Mouse (Mus musculus): ENCODE data around the gene Brd4.
A peak's percentile ranks its signal among the peaks of the same experiment; 100 is the strongest.
"Not testable (repeated sequence)": the region's sequence is repeated elsewhere in the genome, so short reads cannot be mapped to it uniquely, and the experiment has no call there.

Brd4 gene

GRCm38 (mm10) chr17:32229256-32229655 lies 55.3 kb downstream of the Brd4 start:
- no peak for DNase-seq (ENCODE audit: low spot score in 2 of 2)

GRCm38 (mm10) chr17:32220873-32221272 lies 63.6 kb downstream of the Brd4 start:
- no peak for DNase-seq (ENCODE audit: low spot score in 2 of 2)

DNA sequence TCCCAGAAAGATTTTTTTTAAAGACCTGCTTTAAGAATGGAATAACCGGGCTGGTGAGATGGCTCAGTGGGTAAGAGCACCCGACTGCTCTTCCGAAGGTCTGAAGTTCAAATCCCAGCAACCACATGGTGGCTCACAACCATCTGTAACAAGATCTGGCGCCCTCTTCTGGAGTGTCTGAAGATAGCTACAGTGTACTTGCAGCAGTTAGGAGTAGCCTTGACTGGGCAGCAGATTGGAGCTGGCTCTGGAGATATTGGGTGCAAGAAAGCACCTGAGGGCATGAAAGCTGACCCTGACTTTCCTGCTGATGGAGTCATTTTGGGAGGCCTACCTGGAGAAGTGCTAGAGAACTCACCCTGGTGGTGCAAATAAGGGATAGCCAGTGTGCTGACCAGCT lies 68.9 kb downstream of the Brd4 start:
- not testable (repeated sequence) for DNase-seq (ENCODE audit: low spot score in 2 of 2)

GRCm38 (mm10) chr17:32211554-32211953 lies 73.0 kb downstream of the Brd4 start:
- DNase-seq (ENCODE audit: low spot score in 2 of 2) = not testable (repeated sequence)

DNA sequence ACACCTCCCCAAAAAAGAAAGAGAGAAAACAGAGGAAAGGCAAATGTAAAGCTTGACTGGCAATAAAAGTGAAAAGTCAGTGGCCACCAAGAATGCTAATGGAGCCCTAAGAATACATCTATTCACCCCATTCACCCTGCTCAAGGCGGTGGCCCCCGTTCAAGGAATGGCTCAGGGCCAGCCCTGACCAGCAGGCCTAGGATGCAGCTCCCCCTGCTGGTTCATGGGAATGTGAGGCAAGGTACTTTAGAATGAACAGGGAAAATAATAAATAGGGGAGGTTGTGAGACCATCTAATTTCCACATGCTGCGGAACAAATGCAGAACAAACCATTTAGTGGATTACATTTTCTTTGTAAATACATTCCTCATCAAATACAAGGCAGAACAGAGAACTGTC lies 74.8 kb downstream of the Brd4 start:
- DNase-seq (ENCODE audit: low spot score in 2 of 2) = peak in 1 of 2 experiments; percentile 41

- no peak for DNase-seq (ENCODE audit: low spot score in 2 of 2)
Observed at GRCm38 (mm10) chr17:32209144-32209543, 75.4 kb downstream of the Brd4 start.

DNA sequence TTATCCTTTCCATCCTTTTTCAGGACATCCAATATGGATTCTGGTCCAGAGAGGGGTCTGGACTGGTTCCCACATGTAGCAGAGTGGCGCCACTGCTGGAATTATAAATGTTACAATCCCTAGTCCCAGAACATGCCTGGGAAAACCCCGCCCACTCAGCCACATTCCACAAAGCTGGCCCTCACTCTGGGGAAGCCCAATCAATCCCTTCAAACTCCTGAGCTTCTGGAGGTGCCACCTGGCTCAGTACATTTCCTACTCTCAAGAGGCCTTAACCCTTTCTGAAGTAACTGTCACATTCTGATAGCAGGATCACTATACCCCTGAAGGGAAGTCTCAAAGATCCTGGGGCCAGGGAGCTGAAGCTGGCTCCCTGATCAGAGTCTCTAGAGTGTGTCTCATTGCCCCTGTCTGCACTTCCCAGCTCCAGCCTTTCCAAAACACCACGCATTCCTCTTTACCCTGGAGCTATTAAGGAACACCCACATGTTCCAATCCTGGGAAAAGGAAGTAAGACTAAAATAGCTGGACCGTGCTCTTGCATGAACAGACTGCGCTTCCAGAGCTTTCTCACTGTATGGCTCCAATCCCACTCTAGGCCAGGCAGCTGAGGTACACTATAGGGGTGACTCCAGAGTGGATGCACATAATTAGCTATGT lies 76.8 kb downstream of the Brd4 start:
- no peak for DNase-seq (ENCODE audit: low spot score in 2 of 2)

DNA sequence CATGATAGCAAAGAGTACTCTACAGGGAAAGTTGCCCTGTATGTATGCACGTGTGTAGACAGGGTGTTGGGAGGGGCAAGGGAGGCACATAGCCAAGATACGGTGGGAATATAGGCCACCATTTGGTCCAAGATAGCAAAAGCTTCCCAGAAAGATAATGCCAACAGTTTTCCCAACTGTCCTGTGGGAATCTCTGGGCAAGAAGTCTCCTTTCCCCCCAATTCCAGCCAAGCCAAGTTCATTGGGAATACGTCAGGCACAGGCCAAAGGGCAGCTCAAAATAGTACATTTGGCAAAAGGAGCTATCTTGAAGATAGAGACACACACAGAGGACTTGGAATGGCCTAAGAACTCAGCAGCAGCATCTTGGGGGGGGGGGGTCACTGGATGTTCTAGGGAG lies 79.2 kb downstream of the Brd4 start:
- no peak for DNase-seq (ENCODE audit: low spot score in 2 of 2)

- DNase-seq (ENCODE audit: low spot score in 2 of 2) = no peak
Observed at GRCm38 (mm10) chr17:32202972-32203371, 81.5 kb downstream of the Brd4 start.

- DNase-seq (ENCODE audit: low spot score in 2 of 2) = no peak
Observed at GRCm38 (mm10) chr17:32201086-32201485, 83.4 kb downstream of the Brd4 start.

DNA sequence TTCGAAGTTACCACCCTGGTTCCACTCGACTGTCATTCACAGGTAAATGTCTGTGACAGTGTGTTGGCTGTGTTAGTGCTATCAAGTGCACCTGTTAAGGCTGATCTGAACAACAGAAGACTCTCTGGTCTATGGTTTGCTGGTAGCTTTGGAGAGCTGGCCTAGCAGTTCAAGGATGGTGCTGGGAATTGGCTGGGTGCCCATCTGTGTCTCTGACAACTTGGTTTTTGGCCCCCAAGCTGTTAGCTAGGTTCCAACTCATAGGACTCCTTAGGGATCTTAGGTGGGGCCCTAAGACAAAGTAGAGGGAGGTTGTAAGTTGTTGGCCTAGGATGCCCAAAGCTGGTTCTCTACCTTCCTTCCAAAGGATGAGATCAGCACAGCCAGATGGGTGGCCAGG lies 84.7 kb downstream of the Brd4 start:
- no peak for DNase-seq (ENCODE audit: low spot score in 2 of 2)

GRCm38 (mm10) chr17:32197156-32197555 lies 87.4 kb downstream of the Brd4 start:
- DNase-seq (ENCODE audit: low spot score in 2 of 2) = peak in 1 of 2 experiments; percentile 18

- no peak for DNase-seq (ENCODE audit: low spot score in 2 of 2)
Observed at GRCm38 (mm10) chr17:32195725-32196124, 88.8 kb downstream of the Brd4 start.

DNA sequence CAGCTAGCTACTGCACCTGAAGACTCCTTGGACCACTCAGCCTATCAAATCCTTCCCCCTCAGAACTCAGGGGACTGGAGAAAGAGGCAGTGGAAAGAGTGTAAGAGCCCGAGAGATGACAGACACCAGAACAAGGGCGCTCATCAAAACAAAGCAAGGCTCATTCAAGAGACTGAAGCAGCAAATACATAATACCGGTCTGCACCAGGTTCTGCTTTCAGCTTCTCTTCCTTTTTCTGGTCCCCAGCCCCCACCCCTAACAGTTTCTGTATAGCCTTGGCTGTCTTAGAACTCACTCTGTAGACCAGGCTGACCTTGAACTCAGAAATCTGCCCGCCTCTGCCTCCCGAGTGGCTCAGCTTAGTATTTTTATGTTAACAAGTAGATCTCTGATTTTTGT lies 91.5 kb downstream of the Brd4 start:
- no peak for DNase-seq (ENCODE audit: low spot score in 2 of 2)

- no peak for DNase-seq (ENCODE audit: low spot score in 2 of 2)
Observed at GRCm38 (mm10) chr17:32189850-32190249, 94.7 kb downstream of the Brd4 start.

GRCm38 (mm10) chr17:32188863-32189636 lies 95.5 kb downstream of the Brd4 start, which contains the start of gene Ephx3:
Ephx3 (minus strand) TSS chr17:32189549.
- DNase-seq (ENCODE audit: low spot score in 2 of 2) = no peak

GRCm38 (mm10) chr17:32183017-32183416 lies 101.5 kb downstream of the Brd4 start:
- no peak for DNase-seq (ENCODE audit: low spot score in 2 of 2)

DNA sequence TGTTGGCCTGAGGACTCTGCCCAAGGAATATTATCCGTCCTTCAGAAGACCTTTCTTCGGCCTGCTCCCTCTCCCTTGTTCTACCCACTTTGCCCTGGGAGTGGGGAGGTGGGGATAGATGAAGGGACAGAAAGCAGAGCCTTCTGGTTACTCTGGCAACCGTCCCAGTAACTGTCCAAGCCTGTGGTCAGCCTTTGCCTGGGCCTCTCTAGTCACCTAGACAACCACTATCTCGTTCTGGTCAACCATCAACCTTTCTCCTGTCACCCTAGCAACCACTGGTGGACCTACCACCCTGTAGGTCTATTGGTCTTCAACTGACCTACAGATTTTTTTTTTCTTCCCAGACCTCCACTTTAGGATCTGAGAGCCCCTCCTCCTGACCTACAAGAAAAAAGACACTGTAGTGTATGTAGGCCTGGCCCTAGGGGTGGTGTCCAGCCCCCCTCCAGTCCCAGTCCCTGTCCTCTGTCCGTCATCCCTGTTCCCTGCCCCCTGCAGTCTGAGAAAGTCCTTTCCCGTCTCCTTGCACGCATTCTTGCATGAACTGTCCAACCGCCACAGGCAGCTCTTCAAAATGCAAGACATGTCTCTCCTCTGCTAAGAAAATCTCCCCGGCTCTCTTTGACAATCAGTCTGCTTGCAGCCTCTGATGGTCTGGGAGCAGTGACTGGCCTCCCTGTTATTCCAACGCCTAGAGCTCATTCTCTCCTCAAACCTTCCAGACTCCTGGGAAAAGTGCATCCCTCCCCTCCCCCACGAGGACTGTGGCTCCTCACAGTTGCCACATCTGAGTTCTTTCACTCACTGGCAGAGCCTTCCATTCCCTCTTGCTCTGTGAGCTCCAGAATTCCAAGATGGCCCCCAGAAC lies 104.7 kb downstream of the Brd4 start:
- DNase-seq (ENCODE audit: low spot score in 2 of 2) = no peak

GRCm38 (mm10) chr17:32176919-32177318 lies 107.6 kb downstream of the Brd4 start:
- no peak for DNase-seq (ENCODE audit: low spot score in 2 of 2)

- no peak for DNase-seq (ENCODE audit: low spot score in 2 of 2)
Observed at GRCm38 (mm10) chr17:32173166-32173565, 111.4 kb downstream of the Brd4 start.

DNA sequence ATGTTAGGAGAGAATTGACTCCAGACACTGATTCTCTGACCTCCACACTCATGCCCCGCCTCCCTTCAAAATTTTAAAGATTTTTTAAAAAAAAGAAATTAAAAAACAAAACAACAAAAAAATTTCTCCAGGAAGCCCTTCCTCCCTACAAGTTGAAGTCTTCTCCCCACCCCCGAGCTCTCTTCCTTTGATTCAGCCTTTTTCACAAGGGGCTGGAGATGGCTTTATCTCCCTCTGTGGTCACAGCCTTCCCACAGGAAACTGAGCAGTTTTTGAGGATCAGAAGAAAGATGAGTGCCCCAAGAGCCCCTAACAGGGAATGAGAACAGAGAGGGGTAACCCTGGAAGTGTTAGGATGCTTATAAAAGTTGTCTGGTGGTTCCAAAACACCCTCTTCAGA lies 112.0 kb downstream of the Brd4 start:
- no peak for DNase-seq (ENCODE audit: low spot score in 2 of 2)

- no peak for DNase-seq (ENCODE audit: low spot score in 2 of 2)
Observed at GRCm38 (mm10) chr17:32169518-32170225, 114.8 kb downstream of the Brd4 start.
